Mouse (Mus musculus) A20 (cell line): ENCODE measurements around the gene Olr1.
A peak's percentile ranks its signal among the peaks of the same experiment; 100 is the strongest.

Experiments used
- DNase-seq: peaks from one replicate; pipeline ENCODE4 v3.0.0-alpha.2; 2011; ENCODE audit warnings: low read depth, low spot score

Gene Olr1

GRCm38 (mm10) chr6:129507024-129507423, at the start of gene Olr1:
Gene Olr1, minus strand, starts transcription at chr6:129507165.
- DNase-seq, result no peak

GRCm38 (mm10) chr6:129548009-129548408, 41.0 kb upstream of the Olr1 start:
- peak; percentile 60 for DNase-seq

- no peak for DNase-seq
Observed at GRCm38 (mm10) chr6:129547277-129547676, 40.3 kb upstream of the Olr1 start.

GRCm38 (mm10) chr6:129543709-129544606, 37.0 kb upstream of the Olr1 start:
- peak; percentile 55 for DNase-seq

GRCm38 (mm10) chr6:129542540-129542939, 35.6 kb upstream of the Olr1 start:
- DNase-seq, result peak; percentile 19

GRCm38 (mm10) chr6:129541931-129542330, 35.0 kb upstream of the Olr1 start:
- no peak for DNase-seq

- DNase-seq, result no peak
Observed at GRCm38 (mm10) chr6:129538555-129538954, 31.6 kb upstream of the Olr1 start.

- no peak for DNase-seq
Observed at GRCm38 (mm10) chr6:129535723-129536122, 28.8 kb upstream of the Olr1 start.

- DNase-seq, result no peak
Observed at GRCm38 (mm10) chr6:129534627-129535190, 27.7 kb upstream of the Olr1 start.

- DNase-seq, result peak; percentile 54
Observed at GRCm38 (mm10) chr6:129534057-129534456, 27.1 kb upstream of the Olr1 start.

- DNase-seq, result peak; percentile 87
Observed at GRCm38 (mm10) chr6:129532942-129533860, 26.2 kb upstream of the Olr1 start, which contains the start of gene Gabarapl1. Gene Gabarapl1, plus strand, starts transcription at chr6:129533160.

GRCm38 (mm10) chr6:129532556-129532941, 25.6 kb upstream of the Olr1 start:
- DNase-seq, result peak; percentile 29

- no peak for DNase-seq
Observed at GRCm38 (mm10) chr6:129530261-129530660, 23.3 kb upstream of the Olr1 start.

- no peak for DNase-seq
Observed at GRCm38 (mm10) chr6:129529605-129530004, 22.6 kb upstream of the Olr1 start.

- no peak for DNase-seq
Observed at GRCm38 (mm10) chr6:129527416-129527815, 20.5 kb upstream of the Olr1 start.

- no peak for DNase-seq
Observed at GRCm38 (mm10) chr6:129526069-129526468, 19.1 kb upstream of the Olr1 start.

- peak; percentile 66 for DNase-seq
Observed at GRCm38 (mm10) chr6:129517752-129518408, 10.9 kb upstream of the Olr1 start.

- DNase-seq, result no peak
Observed at GRCm38 (mm10) chr6:129516388-129516787, 9.4 kb upstream of the Olr1 start.

- no peak for DNase-seq
Observed at GRCm38 (mm10) chr6:129515068-129515467, 8.1 kb upstream of the Olr1 start.

GRCm38 (mm10) chr6:129514376-129514775, 7.4 kb upstream of the Olr1 start:
- no peak for DNase-seq

- no peak for DNase-seq
Observed at GRCm38 (mm10) chr6:129513409-129513808, 6.4 kb upstream of the Olr1 start.
